Mouse (Mus musculus): Measurements from ENCODE around the gene Tmtc2.

GRCm38 (mm10) chr10:105405856-105406527 is 168.3 kb downstream of the Tmtc2 start:
- no peak for TF ChIP-seq CTCF (IDR thresholded peaks at IDR 0.05; ENCODE audit: borderline replicate concordance, insufficient read depth, low read depth, low read length)
- TF ChIP-seq POLR2A (IDR thresholded peaks at IDR 0.05; ENCODE audit: borderline replicate concordance, insufficient read depth, low read length) = no peak
